Mouse (Mus musculus) embryonic fibroblast, embryonic 13.5 days (primary cell): ENCODE results near the gene Lrrc4.

Experiments
- CTCF ChIP-seq: IDR thresholded peaks from 2 replicates; pipeline ENCODE4 v1.5.1; 2011; ENCODE audit warnings: mild to moderate bottlenecking, control low read depth, low read length, moderate library complexity, borderline replicate concordance; ENCODE audit not compliant: insufficient read depth
- POLR2A ChIP-seq: IDR thresholded peaks from 2 replicates; pipeline ENCODE4 v1.6.1; 2011; ENCODE audit warnings: low read depth, mild to moderate bottlenecking, control low read depth, low read length, moderate library complexity

DNA sequence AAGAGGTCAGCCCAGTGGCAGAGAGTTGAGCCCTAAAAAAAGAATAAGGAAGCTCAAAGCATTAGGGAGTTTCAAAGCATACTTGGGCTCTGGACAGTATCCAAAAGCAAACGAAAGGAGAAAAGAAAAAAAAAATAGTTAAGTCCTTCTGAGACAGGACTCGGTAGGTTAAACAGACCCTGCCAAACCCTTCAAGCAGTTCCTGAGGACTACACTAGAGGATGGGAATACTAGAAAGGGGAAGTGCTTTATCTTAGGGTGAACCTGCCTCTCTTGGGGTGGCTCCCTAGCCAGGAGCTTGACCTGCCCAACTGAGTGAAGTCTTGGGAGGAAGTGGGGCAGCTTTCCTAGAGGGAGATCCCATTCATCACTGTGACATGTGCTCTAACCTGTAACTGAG lies 108.5 kb downstream of the Lrrc4 start:
- TF ChIP-seq CTCF (no peak), POLR2A (no peak)
